Mouse (Mus musculus): ENCODE results near the gene Atg4d. TPM values are rescaled to one million over a fixed set of nuclear protein-coding genes. Genes with fewer than 3 reads are reported as not detected.

Gene Atg4d
- 48.5 TPM for polyA plus RNA-seq (2017; shearing (Covaris generic))

GRCm38 (mm10) chr9:21265000-21265561 lies at the start of gene Atg4d:
Gene Atg4d, plus strand, starts transcription at chr9:21265293.

DNA sequence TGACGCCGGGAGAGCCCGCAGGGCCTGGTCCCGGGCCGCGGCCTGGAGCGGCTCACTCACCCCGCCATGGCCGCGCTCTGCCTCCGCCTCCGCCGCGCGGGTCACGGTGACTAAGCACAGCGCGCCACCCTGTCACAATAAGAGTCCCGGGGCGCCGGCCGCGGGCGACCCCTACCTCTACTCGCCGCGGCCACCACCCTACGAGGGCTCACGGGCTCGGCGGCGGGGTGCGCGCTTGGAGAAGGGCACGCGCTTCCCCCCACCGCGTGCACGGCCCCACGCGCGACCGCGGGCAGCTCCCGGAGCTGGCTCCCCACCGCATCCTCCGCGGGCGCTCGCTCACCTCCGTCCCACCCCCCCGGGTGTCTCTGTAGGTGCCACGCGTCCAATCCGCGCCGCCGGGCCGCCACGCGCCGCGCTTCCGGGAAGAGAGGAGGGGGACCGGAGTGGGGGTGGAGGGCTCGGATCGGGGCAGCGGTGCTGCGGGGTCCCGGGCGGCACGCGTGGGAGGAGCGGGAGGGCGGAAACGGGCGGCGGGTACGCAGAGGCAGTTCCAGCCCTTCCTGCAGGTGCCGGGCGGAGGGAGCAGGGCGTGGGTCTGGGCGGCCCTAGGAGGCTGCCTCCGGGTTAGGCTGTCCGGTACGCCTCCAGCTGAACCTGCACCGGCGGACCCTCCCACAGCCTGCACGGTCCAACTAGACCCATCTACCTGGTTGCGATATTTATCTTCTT lies 26.2 kb upstream of the Atg4d start, which contains the start of gene Keap1:
Gene Keap1 (minus strand): TSS at position 629 of the 732 bp plus-strand sequence.

GRCm38 (mm10) chr9:21248326-21248725 lies 16.8 kb upstream of the Atg4d start, which contains the start of gene S1pr5:
Gene S1pr5, minus strand, starts transcription at chr9:21248443.

DNA sequence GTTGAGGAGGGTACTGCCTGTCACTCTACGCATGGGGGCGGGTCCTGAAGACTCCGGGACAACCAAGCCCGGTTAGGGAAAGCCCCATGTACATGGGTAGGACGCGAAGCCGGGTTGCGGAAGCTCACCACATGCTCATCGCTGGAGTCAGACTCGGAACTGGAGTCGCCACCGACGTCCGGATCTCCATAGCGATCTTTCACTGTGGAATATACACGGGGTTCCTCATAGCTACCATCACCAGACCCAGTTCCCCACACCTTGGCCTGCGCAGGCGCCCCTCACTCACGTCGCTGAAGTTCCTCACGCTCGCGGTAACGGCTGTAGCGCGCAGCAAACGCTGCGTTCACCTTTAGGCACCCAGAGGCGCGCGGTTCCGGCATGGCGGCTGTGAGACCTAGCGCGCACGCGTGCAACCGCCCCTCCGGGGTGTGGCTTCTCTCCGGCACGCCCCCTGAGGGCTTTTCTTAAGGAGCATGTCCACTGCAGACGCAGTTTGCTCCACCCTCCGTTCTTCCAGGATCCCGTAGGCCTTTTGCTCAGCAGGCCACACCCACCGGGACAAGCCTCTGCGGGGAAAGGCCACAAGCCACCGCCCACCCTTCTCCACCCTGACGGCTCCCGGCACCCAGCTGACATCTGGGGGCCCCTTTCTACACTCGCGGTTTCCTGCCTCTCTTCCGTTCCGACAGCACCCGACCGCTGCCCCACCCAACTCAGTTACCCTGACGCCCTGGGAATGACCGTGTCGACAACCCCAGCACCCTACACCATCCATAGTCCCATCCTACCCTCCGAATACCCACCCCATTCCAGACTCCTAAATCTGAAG lies 22.7 kb downstream of the Atg4d start, which contains the start of gene Kri1:
Gene Kri1 (minus strand): TSS at position 399 of the 832 bp plus-strand sequence.

GRCm38 (mm10) chr9:21291022-21291787 lies 26.1 kb downstream of the Atg4d start, which contains the start of gene Cdkn2d:
Gene Cdkn2d, minus strand, starts transcription at chr9:21291407.

GRCm38 (mm10) chr9:21312134-21312533 lies 47.0 kb downstream of the Atg4d start, which contains the start of gene Ap1m2:
Gene Ap1m2, minus strand, starts transcription at chr9:21312337.

GRCm38 (mm10) chr9:21320619-21321512 lies 55.8 kb downstream of the Atg4d start, which contains the start of gene Slc44a2:
Gene Slc44a2, plus strand, starts transcription at chr9:21320698.

Other genes with a start within 250 kb of the Atg4d start
- 113 TPM for gene Icam1, start 249.3 kb upstream of the Atg4d start, polyA plus RNA-seq (2017; shearing (Covaris generic))
- 2.6 TPM for gene Icam4, start 235.9 kb upstream of the Atg4d start, polyA plus RNA-seq (2017; shearing (Covaris generic))
- 0.84 TPM for gene Icam5, start 233.2 kb upstream of the Atg4d start, polyA plus RNA-seq (2017; shearing (Covaris generic))
- gene Zglp1, start 198.2 kb upstream of the Atg4d start, polyA plus RNA-seq (2017; shearing (Covaris generic)), result 0.36 TPM
- not detected for gene Gm49373, start 192.2 kb upstream of the Atg4d start, polyA plus RNA-seq (2017; shearing (Covaris generic))
- 30.7 TPM for gene Fdx1l, start 191.7 kb upstream of the Atg4d start, polyA plus RNA-seq (2017; shearing (Covaris generic))
- gene Gm38431, start 173.3 kb upstream of the Atg4d start, polyA plus RNA-seq (2017; shearing (Covaris generic)), result 7.4 TPM
- gene Raver1, start 173.3 kb upstream of the Atg4d start, polyA plus RNA-seq (2017; shearing (Covaris generic)), result 82.1 TPM
- gene Tyk2, start 134.1 kb upstream of the Atg4d start, polyA plus RNA-seq (2017; shearing (Covaris generic)), result 96.0 TPM
- 305 TPM for gene Cdc37, start 115.3 kb upstream of the Atg4d start, polyA plus RNA-seq (2017; shearing (Covaris generic))
- 0.61 TPM for gene Pde4a, start 99.6 kb upstream of the Atg4d start, polyA plus RNA-seq (2017; shearing (Covaris generic))
- gene Keap1, start 25.9 kb upstream of the Atg4d start, polyA plus RNA-seq (2017; shearing (Covaris generic)), result 27.8 TPM
- gene S1pr5, start 16.9 kb upstream of the Atg4d start, polyA plus RNA-seq (2017; shearing (Covaris generic)), result not detected
- 49.2 TPM for gene Kri1, start 22.7 kb downstream of the Atg4d start, polyA plus RNA-seq (2017; shearing (Covaris generic))
- 152 TPM for gene Cdkn2d, start 26.1 kb downstream of the Atg4d start, polyA plus RNA-seq (2017; shearing (Covaris generic))
- gene Ap1m2, start 47.0 kb downstream of the Atg4d start, polyA plus RNA-seq (2017; shearing (Covaris generic)), result 2.4 TPM
- 608 TPM for gene Slc44a2, start 55.4 kb downstream of the Atg4d start, polyA plus RNA-seq (2017; shearing (Covaris generic))
- 70.8 TPM for gene Ilf3, start 102.6 kb downstream of the Atg4d start, polyA plus RNA-seq (2017; shearing (Covaris generic))
- gene Qtrt1, start 146.5 kb downstream of the Atg4d start, polyA plus RNA-seq (2017; shearing (Covaris generic)), result 45.8 TPM
- 262 TPM for gene Dnm2, start 159.6 kb downstream of the Atg4d start, polyA plus RNA-seq (2017; shearing (Covaris generic))
- gene Tmed1, start 245.0 kb downstream of the Atg4d start, polyA plus RNA-seq (2017; shearing (Covaris generic)), result 7.2 TPM